Mouse (Mus musculus): ENCODE results near the gene Rab40c.

DNA sequence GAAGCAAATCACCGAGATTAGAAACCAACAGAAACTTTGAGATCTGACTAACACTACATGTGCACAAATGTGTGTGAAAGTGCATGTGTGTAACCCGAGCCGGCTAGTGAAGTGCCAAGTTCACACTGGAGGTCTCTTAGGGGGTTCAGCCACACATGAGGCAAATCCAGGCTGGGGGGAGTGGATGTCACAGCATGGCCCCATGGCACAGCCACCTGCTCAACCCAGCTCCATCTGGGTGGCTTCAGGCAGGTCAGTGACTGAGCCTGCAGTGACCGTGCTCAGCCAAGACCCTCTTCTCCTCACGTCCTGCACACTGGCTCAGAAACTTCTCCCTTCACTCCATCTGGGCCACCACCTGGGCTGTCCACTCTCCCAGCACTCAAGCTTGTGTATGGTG lies 30.5 kb upstream of the Rab40c start:
- TF ChIP-seq POLR2A (IDR thresholded peaks at IDR 0.05; ENCODE audit: low read depth, low read length) (no peak), CTCF (conservative IDR thresholded peaks at IDR 0.05; ENCODE audit: insufficient read depth, insufficient read length, low read depth, low read length) (no peak)
